Mouse (Mus musculus): ENCODE data around the gene Tle1.

Gene Tle1

GRCm38 (mm10) chr4:72162445-72163218 lies 38.1 kb downstream of the Tle1 start:
- no peak for DNase-seq (ENCODE audit: low spot score)

GRCm38 (mm10) chr4:72160102-72160511 lies 40.6 kb downstream of the Tle1 start:
- peak; percentile 96 for DNase-seq (ENCODE audit: low spot score)

GRCm38 (mm10) chr4:72157931-72158371 lies 42.8 kb downstream of the Tle1 start:
- peak; percentile 55 for DNase-seq (ENCODE audit: low spot score)

- DNase-seq (ENCODE audit: low spot score): peak; percentile 32
These were observed 50.1 kb downstream of the Tle1 start for GRCm38 (mm10) chr4:72150460-72151131.

- peak; percentile 63 for DNase-seq (ENCODE audit: low spot score)
These were observed 54.7 kb downstream of the Tle1 start for GRCm38 (mm10) chr4:72146003-72146402.

GRCm38 (mm10) chr4:72144541-72144940 lies 56.2 kb downstream of the Tle1 start:
- DNase-seq (ENCODE audit: low spot score): no peak

GRCm38 (mm10) chr4:72140706-72141105 lies 60.0 kb downstream of the Tle1 start:
- no peak for DNase-seq (ENCODE audit: low spot score)

GRCm38 (mm10) chr4:72139475-72140120 lies 61.1 kb downstream of the Tle1 start:
- DNase-seq (ENCODE audit: low spot score): no peak

GRCm38 (mm10) chr4:72138264-72139080 lies 62.2 kb downstream of the Tle1 start:
- DNase-seq (ENCODE audit: low spot score): no peak

GRCm38 (mm10) chr4:72132646-72133045 lies 68.1 kb downstream of the Tle1 start:
- DNase-seq (ENCODE audit: low spot score): no peak

- DNase-seq (ENCODE audit: low spot score): no peak
These were observed 73.1 kb downstream of the Tle1 start for GRCm38 (mm10) chr4:72127596-72127995.

GRCm38 (mm10) chr4:72124790-72125189 lies 75.9 kb downstream of the Tle1 start:
- DNase-seq (ENCODE audit: low spot score): no peak

GRCm38 (mm10) chr4:72122837-72123236 lies 77.9 kb downstream of the Tle1 start:
- no peak for DNase-seq (ENCODE audit: low spot score)

- no peak for DNase-seq (ENCODE audit: low spot score)
These were observed 78.4 kb downstream of the Tle1 start for GRCm38 (mm10) chr4:72122343-72122742.

GRCm38 (mm10) chr4:72120050-72120449 lies 80.7 kb downstream of the Tle1 start:
- no peak for DNase-seq (ENCODE audit: low spot score)

- DNase-seq (ENCODE audit: low spot score): no peak
These were observed 95.0 kb downstream of the Tle1 start for GRCm38 (mm10) chr4:72105702-72106101.

GRCm38 (mm10) chr4:72104186-72104585 lies 96.5 kb downstream of the Tle1 start:
- DNase-seq (ENCODE audit: low spot score): no peak

GRCm38 (mm10) chr4:72087811-72088210 lies 112.9 kb downstream of the Tle1 start:
- DNase-seq (ENCODE audit: low spot score): no peak

GRCm38 (mm10) chr4:72069111-72069534 lies 131.6 kb downstream of the Tle1 start:
- DNase-seq (ENCODE audit: low spot score): peak; percentile 45

- no peak for DNase-seq (ENCODE audit: low spot score)
These were observed 132.8 kb downstream of the Tle1 start for GRCm38 (mm10) chr4:72067937-72068336.

Data from retina, embryonic 14.5 days (tissue).